Mouse (Mus musculus) E14TG2a.4 (cell line): ENCODE data around the gene Gm1043.

Experiments
- H3K27me3 ChIP-seq: 2 replicates; pipeline ENCODE4 v1.6.1; 2014; ENCODE audit warnings: low read length, control low read depth; ENCODE audit not compliant: insufficient read depth
- H3K36me3 ChIP-seq: 2 replicates; pipeline ENCODE4 v1.6.1; 2014; ENCODE audit warnings: low read length, control low read depth; ENCODE audit not compliant: insufficient read depth
- H3K4me1 ChIP-seq: replicated peaks from 2 replicates; pipeline ENCODE4 v1.6.1; 2014; ENCODE audit warnings: low read depth, low read length, control low read depth
- H3K4me3 ChIP-seq: replicated peaks from 2 replicates; pipeline ENCODE4 v1.5.1; 2014; ENCODE audit warnings: mild to moderate bottlenecking, low read length
- H3K9me3 ChIP-seq: 2 replicates; pipeline ENCODE4 v1.6.1; 2014; ENCODE audit warnings: low read length, control low read depth
- CTCF ChIP-seq: conservative IDR thresholded peaks from 2 replicates; pipeline ENCODE4 v1.5.1; 2014; ENCODE audit warnings: low read length
- NANOG ChIP-seq: IDR thresholded peaks from 2 replicates; pipeline ENCODE4 v1.6.1; 2014; ENCODE audit warnings: borderline replicate concordance, low read length, mixed read lengths
- POU5F1 ChIP-seq: IDR thresholded peaks from 2 replicates; pipeline ENCODE4 v1.6.1; 2014; ENCODE audit warnings: low read length, borderline replicate concordance

Gm1043 gene

DNA sequence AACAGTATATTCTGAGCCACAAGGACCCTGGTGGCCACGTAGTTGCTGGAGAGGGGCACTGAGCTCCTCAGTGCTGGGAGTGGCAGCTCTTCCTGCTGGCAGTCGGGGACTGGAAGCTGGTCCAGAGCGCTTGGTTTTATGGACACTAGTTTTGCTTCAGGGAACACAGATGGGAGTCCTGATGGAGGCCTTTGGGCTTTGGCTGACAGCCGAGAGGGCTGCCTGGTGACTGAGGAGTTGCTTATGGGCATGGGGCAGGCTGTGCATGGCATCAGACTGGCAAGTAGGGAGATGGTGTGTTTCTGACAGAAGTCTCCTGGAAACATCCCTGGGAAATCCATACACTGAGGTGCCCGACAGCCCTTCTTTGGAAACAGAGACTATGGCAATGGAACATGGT is 105.2 kb downstream of the Gm1043 start:
- TF ChIP-seq NANOG (no peak), POU5F1 (no peak), CTCF (no peak)
- H3K4me1 ChIP-seq: peaks cover 5% of the 10 kb centered on the region
- no peaks in the 10 kb centered on the region for H3K9me3 ChIP-seq
- no peaks in the 10 kb centered on the region for H3K36me3 ChIP-seq
- H3K4me3 ChIP-seq: no peak overlapping the region
- H3K27me3 ChIP-seq: peaks cover 18% of the 10 kb centered on the region; the same call in 1 of the 2 replicates

DNA sequence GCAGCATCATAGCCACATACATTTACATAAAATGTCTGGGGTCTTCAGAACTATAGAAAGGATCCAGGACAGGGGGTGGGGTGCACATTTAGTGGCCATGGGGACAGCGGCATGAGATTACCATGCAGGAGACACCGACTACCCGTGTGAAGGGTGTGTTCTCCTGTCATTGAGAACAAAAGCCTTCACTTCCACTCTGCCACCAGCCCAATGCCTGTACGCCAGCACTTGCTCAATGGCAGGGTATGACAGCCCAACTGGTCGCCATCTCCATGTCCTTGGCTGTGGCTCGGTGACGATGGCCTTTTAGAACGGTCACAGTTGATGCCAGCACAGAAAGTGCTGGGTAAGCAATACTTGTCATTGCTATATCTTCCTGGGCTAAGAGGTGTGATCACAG is 111.0 kb downstream of the Gm1043 start:
- Histone ChIP-seq H3K9me3 (no peaks in the 10 kb centered on the region), H3K4me3 (no peak overlapping the region), H3K4me1 (peaks cover 2% of the 10 kb centered on the region), H3K27me3 (peaks cover 14% of the 10 kb centered on the region; the same call in 1 of the 2 replicates), H3K36me3 (no peaks in the 10 kb centered on the region)
- TF ChIP-seq POU5F1 (no peak), CTCF (no peak), NANOG (no peak)

DNA sequence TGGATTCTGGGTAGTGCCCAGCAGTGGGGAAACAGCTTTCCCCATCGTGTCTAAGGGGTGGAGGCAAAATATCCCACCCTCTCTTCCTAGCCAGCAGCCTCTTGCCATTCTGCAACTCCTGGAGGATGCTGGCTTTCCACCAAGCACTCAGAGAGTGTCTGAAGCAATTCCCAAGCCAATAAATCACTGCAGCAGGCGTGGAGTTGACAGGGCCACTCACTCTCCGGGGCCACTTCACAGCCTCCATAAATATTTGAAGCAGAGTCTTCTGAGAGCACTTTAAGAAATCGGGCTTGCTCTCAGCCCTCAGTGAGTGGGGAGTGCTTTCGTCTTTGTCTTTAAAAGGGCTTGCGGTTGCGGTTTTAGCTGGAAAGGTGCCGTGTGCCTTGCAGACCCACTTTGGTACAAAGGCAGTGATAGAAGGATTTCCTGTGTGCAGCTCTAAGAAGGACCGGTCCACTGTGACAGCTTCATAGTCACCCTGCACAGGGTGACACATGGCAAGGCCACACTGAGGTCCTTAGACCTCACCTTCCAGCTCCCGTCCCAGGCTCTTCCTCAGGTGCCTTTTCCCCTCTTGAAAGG is 111.6 kb downstream of the Gm1043 start:
- no peaks in the 10 kb centered on the region for H3K4me1 ChIP-seq
- no peak for TF ChIP-seq NANOG
- no peak for TF ChIP-seq POU5F1
- TF ChIP-seq CTCF: no peak
- no peak overlapping the region for H3K4me3 ChIP-seq
- H3K9me3 ChIP-seq: no peaks in the 10 kb centered on the region
- H3K27me3 ChIP-seq: peaks cover 9% of the 10 kb centered on the region; the same call in 1 of the 2 replicates
- H3K36me3 ChIP-seq: no peaks in the 10 kb centered on the region

- H3K4me1 ChIP-seq: no peaks in the 10 kb centered on the region
- H3K27me3 ChIP-seq: peaks cover 9% of the 10 kb centered on the region; the same call in 1 of the 2 replicates
- TF ChIP-seq CTCF (no peak), NANOG (no peak), POU5F1 (no peak)
- H3K9me3 ChIP-seq: no peaks in the 10 kb centered on the region
- H3K4me3 ChIP-seq: no peak overlapping the region
- no peaks in the 10 kb centered on the region for H3K36me3 ChIP-seq
These were observed 112.3 kb downstream of the Gm1043 start for GRCm38 (mm10) chr5:37197423-37197822.

DNA sequence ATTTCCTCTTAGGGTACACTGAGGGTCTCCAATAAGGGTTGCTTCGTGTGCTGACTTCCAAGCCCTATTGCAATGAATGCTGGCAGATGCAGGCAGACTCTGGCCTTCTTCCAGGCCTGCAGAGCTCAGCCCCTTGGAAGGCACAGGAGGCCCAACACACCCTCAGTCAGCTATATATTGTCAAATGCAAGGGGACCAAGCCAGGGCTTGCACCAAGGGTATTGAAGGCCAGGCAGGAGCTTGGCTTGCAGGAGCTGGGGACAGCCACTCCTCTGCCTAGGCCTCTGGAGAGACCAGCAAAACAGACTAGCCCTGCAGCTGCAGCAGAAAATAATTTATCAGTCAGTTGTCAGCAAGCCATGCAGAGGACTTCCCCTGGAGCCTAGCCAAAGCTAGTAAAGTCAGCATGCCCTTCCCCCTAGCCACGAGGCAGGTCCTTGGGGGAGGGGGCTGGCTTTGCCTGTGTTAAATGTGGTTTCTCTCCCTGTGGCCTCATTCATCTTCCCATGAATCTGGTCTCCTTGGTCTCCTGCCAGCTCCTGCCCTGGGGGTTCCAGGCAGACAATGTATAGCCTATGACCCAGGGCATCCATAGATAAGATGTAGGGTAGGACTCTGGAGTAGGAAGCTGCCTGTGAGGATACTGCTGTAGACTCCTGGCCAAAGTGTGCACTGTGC is 113.0 kb downstream of the Gm1043 start:
- TF ChIP-seq CTCF (no peak), NANOG (no peak), POU5F1 (no peak)
- H3K36me3 ChIP-seq: no peaks in the 10 kb centered on the region
- H3K27me3 ChIP-seq: peaks cover 9% of the 10 kb centered on the region; the same call in 1 of the 2 replicates
- no peaks in the 10 kb centered on the region for H3K4me1 ChIP-seq
- H3K4me3 ChIP-seq: no peak overlapping the region
- H3K9me3 ChIP-seq: no peaks in the 10 kb centered on the region

DNA sequence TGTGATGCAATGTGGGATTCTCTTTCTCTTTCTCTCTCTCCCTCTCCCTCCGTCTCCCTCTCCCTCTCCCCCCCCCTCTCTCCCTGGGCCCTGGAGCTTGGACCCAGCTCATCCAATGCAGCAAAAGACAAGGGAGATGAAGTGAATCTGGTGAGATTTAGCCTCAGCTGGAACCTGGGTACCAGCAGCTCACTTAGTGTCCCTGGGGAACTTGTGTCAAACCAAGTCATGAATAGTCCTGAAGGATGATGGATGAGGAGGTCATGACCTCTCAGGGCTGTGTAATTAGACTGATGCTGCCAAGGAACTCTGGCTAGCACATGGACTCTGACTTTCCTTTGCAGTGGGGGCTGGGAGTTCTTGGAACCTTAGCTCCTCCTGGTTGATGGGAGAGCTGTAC is 117.1 kb downstream of the Gm1043 start:
- Histone ChIP-seq H3K4me3 (no peak overlapping the region), H3K27me3 (peaks cover 9% of the 10 kb centered on the region; the same call in 1 of the 2 replicates)
- no peak for TF ChIP-seq NANOG
- no peak for TF ChIP-seq CTCF
- TF ChIP-seq POU5F1: no peak

GRCm38 (mm10) chr5:37204886-37205285 is 119.7 kb downstream of the Gm1043 start:
- no peaks in the 10 kb centered on the region for H3K36me3 ChIP-seq
- H3K4me1 ChIP-seq: no peaks in the 10 kb centered on the region

More for the DNA sequence above, 117.1 kb downstream of the Gm1043 start:
- no peaks in the 10 kb centered on the region for H3K4me1 ChIP-seq
- no peaks in the 10 kb centered on the region for H3K36me3 ChIP-seq
- no peaks in the 10 kb centered on the region for H3K9me3 ChIP-seq

GRCm38 (mm10) chr5:37205420-37205819 is 120.2 kb downstream of the Gm1043 start:
- Histone ChIP-seq H3K4me3 (no peak overlapping the region), H3K4me1 (no peaks in the 10 kb centered on the region), H3K9me3 (peaks cover 5% of the 10 kb centered on the region), H3K36me3 (no peaks in the 10 kb centered on the region), H3K27me3 (peaks cover 9% of the 10 kb centered on the region; the same call in 1 of the 2 replicates)
- TF ChIP-seq NANOG: no peak
- 0 out of 2 replicates have a peak, but pooled peaks have one; percentile 12 for TF ChIP-seq CTCF

More at GRCm38 (mm10) chr5:37204886-37205285, 119.7 kb downstream of the Gm1043 start:
- Histone ChIP-seq H3K9me3 (peaks cover 5% of the 10 kb centered on the region), H3K27me3 (peaks cover 9% of the 10 kb centered on the region; the same call in 1 of the 2 replicates), H3K4me3 (no peak overlapping the region)
- TF ChIP-seq POU5F1 (no peak), CTCF (no peak), NANOG (no peak)
